Mouse (Mus musculus) midbrain, embryonic 12.5 days (tissue): ENCODE measurements around the gene Hcfc1r1. TPM values are rescaled to one million over a fixed set of nuclear protein-coding genes. Genes with fewer than 3 reads are reported as not detected.
A peak's percentile ranks its signal among the peaks of the same experiment; 100 is the strongest.

ENCODE experiments used
- ATAC-seq: fragments of 200-750 bp; cut with Nextera tagmentation; 2 replicates; pipeline ENCODE4 v1.8.0; 2017; ENCODE audit warnings: low read depth, moderate TSS enrichment, moderate library complexity; ENCODE audit not compliant: low FRiP score
- H3K27ac ChIP-seq: fragments of 300-500 bp; sonication (generic); replicated peaks from 2 replicates; pipeline ENCODE4 v1.5.1; 2016; ENCODE audit warnings: mild to moderate bottlenecking
- H3K27me3 ChIP-seq: fragments of 300-500 bp; sonication (generic); 2 replicates; pipeline ENCODE4 v1.6.1; 2016; ENCODE audit warnings: mild to moderate bottlenecking
- H3K36me3 ChIP-seq: fragments of 300-500 bp; sonication (generic); 2 replicates; pipeline ENCODE4 v1.6.1; 2016
- H3K4me1 ChIP-seq: fragments of 300-500 bp; sonication (generic); 2 replicates; pipeline ENCODE4 v1.6.1; 2016
- H3K4me2 ChIP-seq: fragments of 300-500 bp; sonication (generic); replicated peaks from 2 replicates; pipeline ENCODE4 v1.6.1; 2016; ENCODE audit warnings: mild to moderate bottlenecking, moderate library complexity
- H3K4me3 ChIP-seq: fragments of 300-500 bp; sonication (generic); 2 replicates; pipeline ENCODE4 v1.5.1; 2016; ENCODE audit warnings: mild to moderate bottlenecking
- H3K9ac ChIP-seq: fragments of 300-500 bp; sonication (generic); replicated peaks from 2 replicates; pipeline ENCODE4 v1.6.1; 2016; ENCODE audit warnings: mild to moderate bottlenecking, moderate library complexity
- H3K9me3 ChIP-seq: fragments of 300-500 bp; sonication (generic); 2 replicates; pipeline ENCODE4 v1.6.1; 2016; ENCODE audit warnings: mild to moderate bottlenecking
- WGBS: fragments of 180-500 bp; shearing (Covaris S2); methylation state at CpG from one replicate; pipeline ENCODE4 v1.1.7; 2016; 5-methylcytosine and 5-hydroxymethylcytosine counted together
- polyA plus RNA-seq: library from polyadenylated mRNA; unstranded; fragments of >200 nt; fragmentation: Nextera tagmentation; extraction: Ambion mirVana; gene quantifications from 2 replicates; pipeline ENCODE4 v1.2.1, GENCODE M21; 2016

Hcfc1r1 gene
- polyA plus RNA-seq, 1 experiment from 2014 or later, result 52.2 TPM

DNA sequence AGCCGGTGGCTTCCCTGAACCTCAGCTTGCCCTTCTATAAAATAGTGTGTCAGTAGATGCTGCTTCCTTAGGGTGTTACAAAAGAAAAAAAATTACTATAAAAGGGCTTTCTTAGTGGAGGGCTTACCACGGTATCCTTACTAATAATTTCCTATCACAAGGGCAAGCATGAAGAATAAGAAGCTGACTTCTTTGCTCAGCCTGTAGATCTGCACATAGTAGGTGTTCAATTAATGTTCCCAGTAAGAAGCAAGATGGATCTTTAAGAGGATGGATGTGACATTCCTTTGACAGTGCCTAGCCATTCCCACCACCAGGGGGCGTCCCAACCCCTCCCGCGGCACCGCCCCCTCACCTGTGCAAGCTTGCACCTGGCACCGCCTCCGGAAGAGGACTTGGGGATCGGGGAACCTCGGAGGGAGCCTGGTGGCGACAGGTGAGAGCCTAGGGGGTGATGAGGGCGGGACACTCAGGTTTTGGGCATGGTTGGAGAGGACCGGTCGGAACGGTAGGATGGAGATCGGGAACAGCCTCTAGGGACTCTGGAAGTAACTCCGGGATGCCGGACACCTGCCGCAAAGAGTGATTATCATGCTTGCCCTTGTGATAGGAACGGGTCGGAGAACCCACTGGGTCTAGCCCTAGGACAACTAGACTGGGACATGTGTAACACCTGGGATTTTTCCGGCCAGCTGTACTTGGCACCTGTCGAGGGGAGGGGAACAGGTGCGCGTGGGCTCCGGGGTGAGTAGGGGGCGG is 13.1 kb upstream of the Hcfc1r1 start, which contains the start of gene Bicdl2:
Gene Bicdl2, plus strand, starts transcription at position 390 of the 759 bp plus-strand sequence.
- Histone ChIP-seq H3K36me3 (no peaks in the 10 kb centered on the region), H3K4me3 (no peak within 1 kb of the TSS), H3K4me2 (no peak within 1 kb of the TSS), H3K27ac (no peak within 1 kb of the TSS), H3K9ac (no peak within 1 kb of the TSS), H3K9me3 (no peaks in the 10 kb centered on the region), H3K27me3 (peaks cover 55% of the 10 kb centered on the region), H3K4me1 (peaks cover 5% of the 10 kb centered on the region; the same call in 1 of the 2 replicates)
- 7% methylated on average over 26 of the region's 27 CpGs for WGBS
- ATAC-seq, result no peak

DNA sequence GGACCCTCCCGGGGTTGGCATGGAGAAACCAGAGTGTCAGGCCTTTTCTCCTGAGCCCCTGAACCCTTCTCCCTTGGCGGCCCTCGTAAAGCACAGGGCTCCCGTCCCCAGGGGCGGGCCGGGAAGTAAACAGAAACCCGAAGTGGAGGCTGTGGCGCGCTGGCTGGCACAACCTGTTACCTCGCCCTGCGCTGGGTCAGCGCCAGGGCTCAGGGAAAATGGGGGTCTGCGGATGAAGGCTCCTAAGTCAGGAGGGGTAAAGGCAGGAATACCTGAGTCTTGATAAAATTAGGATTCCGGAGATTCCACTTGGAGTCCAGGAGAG is 12.6 kb upstream of the Hcfc1r1 start:
- 5% methylated on average over 13 of the region's 14 CpGs for WGBS

DNA sequence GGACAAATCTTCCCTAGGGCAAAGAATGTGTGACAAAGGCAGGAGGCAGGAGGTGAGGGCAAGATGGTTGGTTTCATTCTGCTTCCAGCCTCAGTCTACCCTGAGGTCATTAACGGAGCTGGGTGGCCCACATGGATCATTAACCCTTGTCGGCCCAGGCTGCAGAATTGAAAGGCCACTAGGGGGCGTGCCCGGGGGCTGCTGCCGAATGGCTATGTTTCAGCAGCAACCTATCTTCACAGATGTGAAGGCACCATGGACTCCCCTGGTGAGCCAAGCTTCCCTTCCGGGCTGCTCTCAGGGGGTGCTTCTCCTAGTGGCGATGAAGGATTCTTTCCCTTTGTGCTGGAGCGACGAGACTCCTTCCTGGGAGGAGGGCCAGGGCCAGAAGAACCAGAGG is 11.9 kb upstream of the Hcfc1r1 start:
- no peak for ATAC-seq

More for the DNA sequence above, 12.6 kb upstream of the Hcfc1r1 start:
- H3K4me1 ChIP-seq, result peaks cover 5% of the 10 kb centered on the region; the same call in 1 of the 2 replicates
- H3K27ac ChIP-seq, result no peak overlapping the region
- H3K9ac ChIP-seq, result no peak overlapping the region
- no peak for ATAC-seq
- no peaks in the 10 kb centered on the region for H3K9me3 ChIP-seq
- peaks cover 55% of the 10 kb centered on the region for H3K27me3 ChIP-seq
- H3K36me3 ChIP-seq, result no peaks in the 10 kb centered on the region
- H3K4me3 ChIP-seq, result no peak overlapping the region
- no peak overlapping the region for H3K4me2 ChIP-seq

DNA sequence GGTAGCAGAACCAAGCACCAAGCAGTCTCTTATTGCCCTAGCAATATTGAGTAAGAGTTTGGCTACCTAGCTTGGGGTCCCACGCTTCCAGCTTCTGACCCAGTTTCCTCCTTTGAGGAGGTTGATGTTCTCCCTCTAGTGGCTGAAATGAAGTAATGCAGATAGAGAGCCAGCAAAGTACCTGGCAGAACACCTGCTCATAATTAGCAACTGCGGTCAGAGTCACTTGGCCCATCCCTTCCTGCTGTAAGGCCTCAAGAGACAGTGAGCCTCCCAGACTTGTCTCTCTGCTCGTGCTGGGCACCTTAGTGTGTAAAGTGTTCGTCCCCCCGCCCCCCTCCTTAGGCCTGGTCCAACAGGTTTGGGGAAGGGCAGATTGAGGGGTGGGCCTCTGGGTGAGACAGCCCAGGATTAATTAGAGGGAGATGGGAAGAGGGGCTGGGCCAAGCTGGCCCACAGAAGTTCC is 8.8 kb upstream of the Hcfc1r1 start:
- H3K27ac ChIP-seq, result no peak overlapping the region
- H3K9me3 ChIP-seq, result no peaks in the 10 kb centered on the region
- H3K9ac ChIP-seq, result no peak overlapping the region
- no peak overlapping the region for H3K4me2 ChIP-seq
- peaks cover 32% of the 10 kb centered on the region for H3K36me3 ChIP-seq
- H3K4me1 ChIP-seq, result peaks cover 5% of the 10 kb centered on the region; the same call in 1 of the 2 replicates
- 20% methylated on average over 5 of the region's 5 CpGs for WGBS
- H3K4me3 ChIP-seq, result no peak overlapping the region
- ATAC-seq, result peak; percentile 50; the same call in 1 of the 2 replicates
- peaks cover 42% of the 10 kb centered on the region for H3K27me3 ChIP-seq

More for the DNA sequence above, 11.9 kb upstream of the Hcfc1r1 start:
- H3K9me3 ChIP-seq, result no peaks in the 10 kb centered on the region
- H3K4me1 ChIP-seq, result peaks cover 5% of the 10 kb centered on the region; the same call in 1 of the 2 replicates
- 0 out of 2 replicates have a peak, but pooled peaks cover 3% of the 10 kb centered on the region for H3K36me3 ChIP-seq
- H3K4me3 ChIP-seq, result no peak overlapping the region
- peaks cover 55% of the 10 kb centered on the region for H3K27me3 ChIP-seq
- no peak overlapping the region for H3K9ac ChIP-seq
- 3% methylated on average over 9 of the region's 9 CpGs for WGBS
- H3K27ac ChIP-seq, result no peak overlapping the region
- no peak overlapping the region for H3K4me2 ChIP-seq

DNA sequence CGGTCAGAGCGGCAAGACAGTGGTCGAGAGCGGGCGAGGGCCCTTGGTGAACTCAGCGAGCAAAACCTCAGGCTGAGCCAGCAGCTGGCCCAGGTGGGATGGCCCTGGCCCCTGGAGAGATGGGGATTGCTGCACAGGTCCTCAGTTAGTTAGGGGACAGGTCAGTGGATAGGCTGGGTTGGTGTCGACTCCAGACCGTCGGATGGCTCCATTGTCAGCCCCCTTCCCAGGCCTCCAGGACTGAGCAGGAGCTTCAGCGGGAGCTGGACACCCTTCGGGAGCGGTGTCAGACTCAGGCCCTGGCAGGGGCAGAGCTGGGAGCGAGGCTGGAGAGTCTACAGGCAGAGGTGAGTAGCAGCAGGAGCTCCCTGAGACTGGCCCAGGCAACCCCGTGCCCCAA is 7.9 kb upstream of the Hcfc1r1 start:
- Histone ChIP-seq H3K27me3 (peaks cover 32% of the 10 kb centered on the region), H3K4me2 (no peak overlapping the region), H3K9ac (no peak overlapping the region), H3K4me1 (peaks cover 2% of the 10 kb centered on the region; the same call in 1 of the 2 replicates), H3K27ac (no peak overlapping the region), H3K4me3 (no peak overlapping the region), H3K9me3 (no peaks in the 10 kb centered on the region), H3K36me3 (peaks cover 41% of the 10 kb centered on the region)
- no peak for ATAC-seq
- WGBS, result 81% methylated on average over 14 of the region's 14 CpGs

DNA sequence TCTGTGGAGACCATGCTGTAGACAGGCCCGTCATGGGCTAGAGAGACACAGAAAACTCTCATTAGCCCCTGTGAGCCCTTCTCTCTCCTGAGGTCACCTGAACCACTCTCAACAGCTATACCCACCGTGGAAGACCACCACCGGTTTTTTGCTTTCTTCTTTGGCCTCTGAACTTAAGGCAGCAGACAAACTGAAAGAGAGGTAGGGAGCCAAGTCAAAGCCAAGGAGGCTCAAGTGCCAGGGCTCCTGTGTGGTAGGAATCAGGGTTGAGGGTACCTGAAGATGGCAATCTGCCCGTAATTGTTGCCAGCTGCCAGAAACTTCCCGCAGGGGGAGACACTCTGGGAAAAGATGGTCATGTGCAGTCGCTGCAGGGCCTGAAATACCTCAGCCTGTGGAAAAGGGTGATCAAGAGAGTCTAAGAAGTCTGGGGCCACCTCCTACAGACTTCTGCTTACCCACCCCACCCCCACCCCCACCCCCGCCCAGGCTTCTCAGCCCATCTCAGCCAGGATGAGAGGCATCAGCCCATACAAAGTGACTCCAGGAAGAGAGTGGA is 2.8 kb upstream of the Hcfc1r1 start:
- H3K36me3 ChIP-seq, result peaks cover 43% of the 10 kb centered on the region
- H3K4me2 ChIP-seq, result no peak overlapping the region
- no peak for ATAC-seq
- peaks cover 18% of the 10 kb centered on the region for H3K4me1 ChIP-seq
- no peak overlapping the region for H3K4me3 ChIP-seq
- peaks cover 13% of the 10 kb centered on the region for H3K27me3 ChIP-seq
- H3K9ac ChIP-seq, result no peak overlapping the region
- no peak overlapping the region for H3K27ac ChIP-seq
- 93% methylated on average over 7 of the region's 7 CpGs for WGBS
- no peaks in the 10 kb centered on the region for H3K9me3 ChIP-seq

DNA sequence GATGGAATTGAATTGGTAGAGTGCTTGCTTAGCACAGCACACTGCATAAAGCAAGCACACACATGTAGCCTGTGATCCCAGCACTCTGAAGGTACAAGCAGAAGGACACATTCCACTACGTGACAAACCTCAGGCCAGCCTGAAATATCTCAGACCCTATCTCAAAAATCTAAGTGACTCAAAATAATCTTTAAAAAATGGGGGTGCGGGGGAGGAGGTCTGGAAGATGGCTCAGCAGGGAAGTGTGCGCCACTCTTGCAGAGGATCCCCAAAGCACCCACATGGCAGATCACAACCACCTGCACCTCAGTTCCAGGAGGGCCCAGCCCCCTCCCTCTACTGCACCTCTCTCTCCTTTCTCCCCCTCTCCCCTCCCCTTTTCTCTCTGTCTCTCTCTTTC is 1.9 kb upstream of the Hcfc1r1 start:
- 93% methylated on average over 3 of the region's 3 CpGs for WGBS
- H3K4me2 ChIP-seq, result no peak overlapping the region
- H3K9me3 ChIP-seq, result no peaks in the 10 kb centered on the region
- no peak for ATAC-seq
- peaks cover 40% of the 10 kb centered on the region for H3K36me3 ChIP-seq
- no peak overlapping the region for H3K9ac ChIP-seq
- H3K4me1 ChIP-seq, result peaks cover 27% of the 10 kb centered on the region
- no peak overlapping the region for H3K27ac ChIP-seq
- H3K27me3 ChIP-seq, result peaks cover 22% of the 10 kb centered on the region
- H3K4me3 ChIP-seq, result no peak overlapping the region

DNA sequence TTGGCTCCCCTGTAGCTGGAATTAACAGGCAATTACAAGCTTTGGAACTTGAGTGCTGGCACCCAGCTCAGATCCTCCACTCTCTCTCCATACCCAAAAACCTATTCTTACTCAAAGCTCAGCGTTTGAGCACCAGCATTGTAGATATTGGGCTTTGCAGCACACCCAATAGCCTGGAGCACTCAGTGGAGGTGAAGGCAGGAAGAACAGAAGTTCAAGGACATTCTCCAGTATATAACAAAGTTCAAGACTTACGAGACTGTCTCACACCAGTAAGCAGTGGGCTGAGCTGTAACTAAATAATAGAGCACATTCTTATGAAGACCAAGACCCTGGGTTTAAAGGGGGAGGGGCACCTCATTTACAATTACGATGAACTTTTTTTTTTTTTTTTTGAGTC is 635 bp upstream of the Hcfc1r1 start:
- Histone ChIP-seq H3K9ac (no peak overlapping the region), H3K4me2 (peak overlapping the region; percentile 68), H3K9me3 (no peaks in the 10 kb centered on the region), H3K4me1 (peaks cover 37% of the 10 kb centered on the region), H3K4me3 (peak overlapping the region; percentile 64), H3K27ac (no peak overlapping the region), H3K36me3 (peaks cover 28% of the 10 kb centered on the region), H3K27me3 (peaks cover 32% of the 10 kb centered on the region)
- WGBS, result 75% methylated on average over 3 of the region's 3 CpGs
- no peak for ATAC-seq

DNA sequence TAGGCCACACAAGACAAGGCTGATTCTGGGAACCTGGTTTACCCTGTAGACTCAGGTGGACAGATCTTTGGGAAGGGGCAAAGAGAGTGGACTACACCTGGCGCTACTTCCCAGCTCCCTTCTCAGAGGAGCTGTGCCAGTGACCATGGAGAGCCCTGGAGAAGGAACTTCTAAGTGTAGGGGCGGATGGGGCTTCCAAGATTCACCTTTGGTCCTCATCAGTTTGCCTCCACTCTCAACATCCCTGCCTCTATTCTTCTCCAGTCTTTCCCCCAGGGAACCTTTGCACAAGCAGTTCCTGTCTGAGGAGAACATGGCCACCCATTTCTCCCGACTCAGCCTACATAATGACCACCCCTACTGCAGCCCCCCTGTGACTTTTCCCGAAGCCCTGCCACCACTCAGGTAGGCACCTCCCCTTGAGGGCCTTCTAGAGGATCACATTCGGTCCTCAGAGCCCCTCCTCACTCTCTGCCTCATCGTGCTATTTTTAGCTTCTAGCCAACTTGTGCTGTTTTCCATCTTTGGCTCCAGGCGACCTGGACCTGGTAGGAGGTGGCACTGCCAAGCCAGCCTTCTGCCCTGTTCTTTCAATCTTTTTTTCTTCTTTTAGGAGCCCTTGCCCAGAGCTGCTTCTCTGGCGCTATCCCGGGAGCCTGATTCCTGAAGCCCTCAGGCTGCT is 1.0 kb downstream of the Hcfc1r1 start:
- Histone ChIP-seq H3K27ac (no peak overlapping the region), H3K36me3 (peaks cover 11% of the 10 kb centered on the region), H3K9ac (peak overlapping the region; percentile 66), H3K4me3 (peak overlapping the region; percentile 64), H3K4me2 (peak overlapping the region; percentile 68), H3K27me3 (peaks cover 49% of the 10 kb centered on the region), H3K4me1 (peaks cover 41% of the 10 kb centered on the region), H3K9me3 (no peaks in the 10 kb centered on the region)
- no peak for ATAC-seq
- 54% methylated on average over 9 of the region's 9 CpGs for WGBS

DNA sequence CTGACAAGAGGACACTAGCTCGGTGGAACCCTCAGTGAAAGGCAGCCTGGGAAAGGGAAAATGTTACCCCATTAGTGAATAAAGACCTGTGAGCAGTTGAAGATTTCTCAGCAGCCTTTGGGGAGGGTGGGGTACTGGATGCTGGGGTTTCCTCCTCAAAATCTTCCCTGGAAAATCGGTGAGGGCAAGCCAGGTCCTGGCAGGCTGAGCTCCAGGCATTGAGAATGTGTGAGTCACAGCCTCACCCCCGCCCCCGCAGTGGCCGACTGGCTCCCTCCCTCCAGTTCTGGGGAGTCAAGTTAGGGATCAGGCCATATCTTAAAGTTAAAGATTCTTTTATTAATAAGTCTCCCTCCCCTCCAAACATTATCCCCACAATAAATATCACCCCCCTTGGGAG is 1.7 kb downstream of the Hcfc1r1 start:
- Histone ChIP-seq H3K4me3 (no peak overlapping the region), H3K9ac (no peak overlapping the region), H3K27me3 (peaks cover 56% of the 10 kb centered on the region), H3K4me1 (peaks cover 43% of the 10 kb centered on the region), H3K27ac (no peak overlapping the region), H3K9me3 (no peaks in the 10 kb centered on the region), H3K36me3 (peaks cover 5% of the 10 kb centered on the region), H3K4me2 (0 out of 2 replicates have a peak overlapping the region, but pooled peaks have one; percentile 68)
- ATAC-seq, result no peak
- WGBS, result 50% methylated on average over 5 of the region's 5 CpGs

DNA sequence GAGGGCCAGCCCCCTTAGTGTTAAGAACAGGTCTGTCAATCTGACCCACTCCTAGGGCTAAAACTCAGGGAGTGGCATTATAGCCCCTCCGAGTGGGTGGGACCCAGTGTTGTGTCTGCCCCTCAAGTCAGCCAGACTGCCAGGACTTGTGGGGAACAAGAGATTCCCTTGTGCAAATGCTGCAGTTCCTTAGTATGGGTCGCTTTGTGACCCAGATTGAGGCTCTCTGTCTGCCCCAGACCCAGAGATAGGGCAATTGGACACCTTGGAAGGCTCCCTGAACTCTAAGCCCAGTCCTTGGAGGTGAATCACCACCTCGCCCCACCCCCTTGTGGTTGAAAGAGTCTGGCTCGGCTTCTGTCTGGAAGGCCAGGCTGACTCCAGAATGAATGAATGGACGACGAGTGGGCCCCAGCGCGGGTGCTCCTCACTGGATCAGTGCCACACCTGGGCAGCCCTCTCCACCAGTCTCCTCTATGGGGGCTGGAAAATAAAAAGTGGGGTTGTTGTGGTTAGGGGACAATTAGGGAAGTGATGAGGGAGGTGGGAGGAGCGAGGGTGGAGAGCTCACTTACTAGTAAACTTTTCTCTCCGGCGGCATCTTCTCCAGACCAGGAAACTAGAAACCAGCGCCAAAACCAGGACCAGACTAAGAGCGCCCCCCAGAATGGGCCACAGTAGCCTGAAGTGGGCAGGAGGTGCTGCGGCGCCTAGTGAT is 2.3 kb downstream of the Hcfc1r1 start:
- peak overlapping the region; percentile 46 for H3K4me3 ChIP-seq
- H3K27ac ChIP-seq, result no peak overlapping the region
- no peak for ATAC-seq
- peak overlapping the region; percentile 94 for H3K4me2 ChIP-seq
- 10% methylated on average over 15 of the region's 15 CpGs for WGBS
- H3K9ac ChIP-seq, result no peak overlapping the region
- no peaks in the 10 kb centered on the region for H3K36me3 ChIP-seq
- no peaks in the 10 kb centered on the region for H3K9me3 ChIP-seq
- H3K27me3 ChIP-seq, result peaks cover 62% of the 10 kb centered on the region
- peaks cover 43% of the 10 kb centered on the region for H3K4me1 ChIP-seq
